8 mouse cellular contexts compared by ENCODE assay signal in the genomic region with DNA sequence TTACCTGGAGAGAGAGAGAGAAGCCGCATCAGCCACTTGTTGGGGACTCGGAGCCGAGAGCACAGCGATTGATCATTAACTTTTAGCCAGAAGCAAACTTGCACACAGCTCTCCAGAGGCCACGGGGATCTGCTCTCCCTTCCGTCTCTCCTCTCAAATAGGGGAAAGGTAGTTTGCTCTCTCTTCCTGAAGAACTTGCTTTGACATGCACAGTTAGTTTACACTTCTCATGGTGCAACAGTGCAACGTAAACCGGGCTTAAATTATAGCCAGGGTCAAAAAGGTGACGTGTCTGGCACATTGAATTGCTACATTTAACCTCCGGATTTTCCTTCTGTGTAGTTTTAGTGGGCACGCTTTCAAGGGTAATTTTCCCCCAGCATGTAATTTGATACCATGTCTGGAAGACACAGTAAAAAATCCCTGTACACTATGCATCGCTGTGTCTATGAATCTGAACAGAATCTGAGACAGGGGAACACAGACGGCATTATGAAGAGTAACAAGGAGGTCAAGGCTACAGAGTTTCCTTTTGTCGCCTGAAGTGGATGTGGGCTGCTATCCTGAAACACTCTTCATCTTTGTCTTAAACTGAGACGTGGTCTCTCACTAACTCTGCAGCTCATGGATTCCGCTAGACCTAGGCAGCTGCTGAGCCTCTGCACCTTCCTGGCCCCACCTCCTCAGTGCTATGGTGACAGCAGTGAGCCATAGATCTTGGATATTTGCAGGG.
DNase-seq lines count a peak whose midpoint lies in the region; ATAC-seq and TF ChIP-seq lines count a peak whose summit lies in the region.

No protein-coding gene starts in this region.

- no peaks in the 10 kb centered on the region for H3K36me3 ChIP-seq in limb, embryonic 15.5 days

- no peaks in the 10 kb centered on the region for H3K9me3 ChIP-seq in limb, embryonic 15.5 days

- no peak overlapping the region for H3K9ac ChIP-seq in limb, embryonic 15.5 days

- no peaks in the 10 kb centered on the region for H3K27me3 ChIP-seq in Patski
- no peaks in the 10 kb centered on the region for H3K27me3 ChIP-seq in limb, embryonic 15.5 days

- no peak for TF ChIP-seq CTCF in Patski (IDR thresholded peaks at IDR 0.05)

- peak overlapping the region; percentile 20 for H3K4me3 ChIP-seq in limb, embryonic 15.5 days

- peaks cover 10% of the 10 kb centered on the region for H3K4me1 ChIP-seq in limb, embryonic 15.5 days

- ATAC-seq in Patski, result peak; percentile 72
- ATAC-seq in limb, embryonic 15.5 days (ENCODE audit: insufficient number of reproducible peaks, low FRiP score, low TSS enrichment, low read depth), result peak; percentile 40; the same call in 1 of the 2 replicates

- peak overlapping the region; percentile 46 for H3K4me2 ChIP-seq in limb, embryonic 15.5 days

- WGBS in limb, embryonic 15.5 days, result 9% methylated on average over 16 of the region's 16 CpGs

- in situ Hi-C loops in Patski (cut with MboI; ENCODE audit: low pct_unique_long_range_greater_than_20kb), result no loop called here

- CTCF ChIA-PET in Patski (lab: Charles Lee), result no interaction called here

- POLR2A ChIA-PET in Patski (lab: Charles Lee), result no interaction called here

- H3K27ac ChIP-seq in limb, embryonic 15.5 days, result no peak overlapping the region

- DNase-seq in adrenal gland, postnatal 10 days, result peak; percentile 18
- DNase-seq in adrenal gland, adult 8-10 months, result no peak
- peak; percentile 33 for DNase-seq in Patski (ENCODE audit: low read depth, low spot score)
- peak; percentile 93 for DNase-seq in hindlimb bud, embryonic 11.5 days (ENCODE audit: extremely low spot score, low read depth, low spot score)
- no peak for DNase-seq in right cerebral cortex, postnatal 25 days
- DNase-seq in cerebellum, adult 18-20 months, result no peak
- DNase-seq in testis, postnatal 14 days (ENCODE audit: low spot score), result no peak

Comparison
In these comparisons a context has a peak if more than half of its experiments do, and no peak if none do; other contexts are left out.
1. DNase-seq: peak in adrenal gland, postnatal 10 days (single experiment), Patski (single experiment) and hindlimb bud, embryonic 11.5 days (single experiment); none in adrenal gland, adult 8-10 months (single experiment), right cerebral cortex, postnatal 25 days (single experiment), cerebellum, adult 18-20 months (0 of 2) and testis, postnatal 14 days (single experiment).